Mouse (Mus musculus): ENCODE data around the gene Cntnap1. TPM values are rescaled to one million over a fixed set of nuclear protein-coding genes. Genes with fewer than 3 reads are reported as not detected.

The Cntnap1 gene
- polyA plus RNA-seq, 1 experiment, result 0.28 TPM

DNA sequence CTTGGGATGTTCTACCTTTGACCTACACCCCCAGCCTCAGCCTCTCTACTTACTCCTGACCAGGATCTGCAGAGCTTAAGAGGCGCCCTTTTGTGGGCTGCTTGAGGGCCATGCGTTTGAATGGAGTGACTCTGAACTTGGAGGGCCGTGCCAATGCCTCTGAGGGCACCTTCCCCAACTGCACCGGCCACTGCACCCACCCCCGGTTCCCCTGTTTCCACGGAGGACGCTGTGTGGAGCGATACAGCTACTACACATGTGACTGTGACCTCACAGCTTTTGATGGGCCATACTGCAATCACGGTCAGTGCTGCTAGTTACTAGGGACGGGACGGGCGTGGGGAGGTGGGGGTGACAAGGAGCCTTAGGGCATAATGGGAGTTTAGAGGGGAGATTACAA lies 14.7 kb downstream of the Cntnap1 start:
- no peak overlapping the region for H3ac ChIP-seq (ENCODE audit: control insufficient read depth, insufficient read length, low read depth)
- H3K4me3 ChIP-seq (ENCODE audit: insufficient read depth, poor library complexity, severe bottlenecking), result no peak overlapping the region
- H3K79me2 ChIP-seq (ENCODE audit: control insufficient read depth, insufficient read depth), result no peaks in the 10 kb centered on the region
- no peak for TF ChIP-seq FOSL1 (IDR thresholded peaks at IDR 0.05; ENCODE audit: insufficient read depth, low read length, poor library complexity, severe bottlenecking)
- no peaks in the 10 kb centered on the region for H3K27me3 ChIP-seq (ENCODE audit: control insufficient read depth, insufficient read depth, insufficient read length)
- no peaks in the 10 kb centered on the region for H3K36me3 ChIP-seq (ENCODE audit: control insufficient read depth, insufficient read depth)
- no peaks in the 10 kb centered on the region for H3K79me3 ChIP-seq (ENCODE audit: low read depth)

DNA sequence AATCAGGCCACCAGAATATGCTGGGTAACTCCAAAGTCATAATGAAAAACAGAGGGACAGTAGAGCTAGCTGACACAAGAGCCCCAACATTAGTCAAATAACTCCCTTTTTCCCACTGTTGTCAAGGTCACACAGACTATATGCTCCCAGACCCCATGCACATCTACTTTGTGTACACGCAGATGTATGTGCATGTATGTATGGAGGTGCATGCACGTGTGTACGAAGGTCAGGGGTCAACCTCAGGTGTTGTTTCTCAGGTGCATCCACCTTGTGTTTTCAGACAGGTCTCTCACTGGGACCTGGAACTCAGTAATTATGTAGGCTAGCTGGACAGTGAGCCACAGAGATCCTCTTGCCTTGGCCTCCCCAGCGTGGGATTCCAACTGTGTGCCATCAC lies 15.1 kb downstream of the Cntnap1 start:
- no peaks in the 10 kb centered on the region for H3K79me3 ChIP-seq (ENCODE audit: low read depth)
- no peaks in the 10 kb centered on the region for H3K79me2 ChIP-seq (ENCODE audit: control insufficient read depth, insufficient read depth)
- no peak overlapping the region for H3ac ChIP-seq (ENCODE audit: control insufficient read depth, insufficient read length, low read depth)
- no peaks in the 10 kb centered on the region for H3K27me3 ChIP-seq (ENCODE audit: control insufficient read depth, insufficient read depth, insufficient read length)
- H3K36me3 ChIP-seq (ENCODE audit: control insufficient read depth, insufficient read depth), result no peaks in the 10 kb centered on the region
- H3K4me3 ChIP-seq (ENCODE audit: insufficient read depth, poor library complexity, severe bottlenecking), result no peak overlapping the region
- TF ChIP-seq USF1 (IDR thresholded peaks at IDR 0.05; ENCODE audit: low read depth) (no peak), FOSL1 (IDR thresholded peaks at IDR 0.05; ENCODE audit: insufficient read depth, low read length, poor library complexity, severe bottlenecking) (no peak), MYOD1 (IDR thresholded peaks at IDR 0.05; ENCODE audit: control insufficient read depth, insufficient read length, low read depth) (no peak), MAX (IDR thresholded peaks at IDR 0.05) (no peak), CTCF (IDR thresholded peaks at IDR 0.05; ENCODE audit: control insufficient read depth, insufficient read depth, insufficient read length) (no peak), CEBPB (IDR thresholded peaks at IDR 0.05; ENCODE audit: low read depth) (no peak)

GRCm38 (mm10) chr11:101186526-101187247 lies 16.4 kb downstream of the Cntnap1 start:
- no peaks in the 10 kb centered on the region for H3K36me3 ChIP-seq (ENCODE audit: control insufficient read depth, insufficient read depth)
- H3K4me3 ChIP-seq (ENCODE audit: insufficient read depth, poor library complexity, severe bottlenecking), result no peak overlapping the region
- H3ac ChIP-seq (ENCODE audit: control insufficient read depth, insufficient read length, low read depth), result no peak overlapping the region
- no peaks in the 10 kb centered on the region for H3K79me3 ChIP-seq (ENCODE audit: low read depth)
- TF ChIP-seq MYOD1 (IDR thresholded peaks at IDR 0.05; ENCODE audit: control insufficient read depth, insufficient read length, low read depth), result no peak
- no peaks in the 10 kb centered on the region for H3K27me3 ChIP-seq (ENCODE audit: control insufficient read depth, insufficient read depth, insufficient read length)
- H3K79me2 ChIP-seq (ENCODE audit: control insufficient read depth, insufficient read depth), result no peaks in the 10 kb centered on the region

DNA sequence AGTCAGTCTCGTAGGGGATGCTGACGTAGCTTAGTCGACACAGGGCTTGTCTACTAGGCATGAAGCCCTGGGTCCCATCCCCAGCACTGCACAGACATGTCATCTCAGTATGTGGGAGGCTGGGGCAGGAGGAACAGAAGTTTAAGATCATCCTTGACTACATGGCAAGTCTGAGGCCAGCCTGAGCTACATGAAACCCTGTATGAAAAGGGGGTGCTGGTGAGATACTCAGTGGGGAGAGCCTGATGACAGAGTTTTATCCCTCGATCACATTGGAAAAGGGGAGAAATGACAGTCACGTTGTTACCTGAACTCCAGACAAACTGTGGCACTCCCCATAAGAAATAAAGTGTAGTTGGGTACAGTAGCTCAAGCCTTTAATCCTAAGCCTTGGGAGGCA lies 17.2 kb downstream of the Cntnap1 start:
- H3K79me2 ChIP-seq (ENCODE audit: control insufficient read depth, insufficient read depth), result no peaks in the 10 kb centered on the region
- H3K36me3 ChIP-seq (ENCODE audit: control insufficient read depth, insufficient read depth), result no peaks in the 10 kb centered on the region
- H3ac ChIP-seq (ENCODE audit: control insufficient read depth, insufficient read length, low read depth), result no peak overlapping the region
- no peaks in the 10 kb centered on the region for H3K79me3 ChIP-seq (ENCODE audit: low read depth)
- H3K27me3 ChIP-seq (ENCODE audit: control insufficient read depth, insufficient read depth, insufficient read length), result no peaks in the 10 kb centered on the region
- TF ChIP-seq MYOD1 (IDR thresholded peaks at IDR 0.05; ENCODE audit: control insufficient read depth, insufficient read length, low read depth) (no peak), FOSL1 (IDR thresholded peaks at IDR 0.05; ENCODE audit: insufficient read depth, low read length, poor library complexity, severe bottlenecking) (no peak), CEBPB (IDR thresholded peaks at IDR 0.05; ENCODE audit: low read depth) (no peak), CTCF (IDR thresholded peaks at IDR 0.05; ENCODE audit: control insufficient read depth, insufficient read depth, insufficient read length) (no peak), MYOG (IDR thresholded peaks at IDR 0.05; ENCODE audit: control insufficient read depth, extremely low read depth, insufficient read length) (no peak), MAX (IDR thresholded peaks at IDR 0.05) (no peak), USF1 (IDR thresholded peaks at IDR 0.05; ENCODE audit: low read depth) (no peak)
- H3K4me3 ChIP-seq (ENCODE audit: insufficient read depth, poor library complexity, severe bottlenecking), result no peak overlapping the region

DNA sequence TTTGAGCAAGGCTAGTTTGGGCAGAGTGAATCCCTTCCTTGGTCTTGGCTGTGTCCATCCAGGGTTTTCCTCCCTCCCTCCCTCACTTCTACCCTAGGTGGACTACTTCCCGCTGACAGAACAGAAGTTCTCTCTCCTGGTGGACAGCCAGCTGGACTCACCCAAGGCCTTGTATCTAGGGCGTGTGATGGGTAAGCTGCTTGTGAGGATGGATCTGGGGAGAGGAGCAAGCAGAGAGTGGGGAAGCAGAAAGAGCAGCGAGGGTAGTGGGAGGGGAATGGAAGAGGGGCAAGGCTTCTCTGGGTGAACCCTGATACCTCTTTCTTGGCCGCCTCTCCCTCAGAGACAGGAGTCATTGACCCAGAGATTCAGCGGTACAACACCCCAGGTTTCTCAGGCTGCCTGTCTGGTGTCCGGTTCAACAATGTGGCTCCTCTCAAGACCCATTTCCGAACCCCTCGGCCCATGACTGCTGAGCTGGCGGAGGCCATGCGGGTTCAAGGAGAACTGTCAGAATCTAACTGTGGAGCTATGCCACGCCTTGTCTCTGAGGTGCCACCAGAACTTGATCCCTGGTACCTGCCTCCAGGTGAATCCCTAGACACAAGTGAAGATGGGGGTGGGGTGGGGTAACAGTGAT lies 18.0 kb downstream of the Cntnap1 start:
- no peak for TF ChIP-seq MAX (IDR thresholded peaks at IDR 0.05)
- no peak for TF ChIP-seq USF1 (IDR thresholded peaks at IDR 0.05; ENCODE audit: low read depth)
- no peak for TF ChIP-seq MYOG (IDR thresholded peaks at IDR 0.05; ENCODE audit: control insufficient read depth, extremely low read depth, insufficient read length)
- no peak for TF ChIP-seq FOSL1 (IDR thresholded peaks at IDR 0.05; ENCODE audit: insufficient read depth, low read length, poor library complexity, severe bottlenecking)
- no peak for TF ChIP-seq MYOD1 (IDR thresholded peaks at IDR 0.05; ENCODE audit: control insufficient read depth, insufficient read length, low read depth)
- H3ac ChIP-seq (ENCODE audit: control insufficient read depth, insufficient read length, low read depth), result no peak overlapping the region

DNA sequence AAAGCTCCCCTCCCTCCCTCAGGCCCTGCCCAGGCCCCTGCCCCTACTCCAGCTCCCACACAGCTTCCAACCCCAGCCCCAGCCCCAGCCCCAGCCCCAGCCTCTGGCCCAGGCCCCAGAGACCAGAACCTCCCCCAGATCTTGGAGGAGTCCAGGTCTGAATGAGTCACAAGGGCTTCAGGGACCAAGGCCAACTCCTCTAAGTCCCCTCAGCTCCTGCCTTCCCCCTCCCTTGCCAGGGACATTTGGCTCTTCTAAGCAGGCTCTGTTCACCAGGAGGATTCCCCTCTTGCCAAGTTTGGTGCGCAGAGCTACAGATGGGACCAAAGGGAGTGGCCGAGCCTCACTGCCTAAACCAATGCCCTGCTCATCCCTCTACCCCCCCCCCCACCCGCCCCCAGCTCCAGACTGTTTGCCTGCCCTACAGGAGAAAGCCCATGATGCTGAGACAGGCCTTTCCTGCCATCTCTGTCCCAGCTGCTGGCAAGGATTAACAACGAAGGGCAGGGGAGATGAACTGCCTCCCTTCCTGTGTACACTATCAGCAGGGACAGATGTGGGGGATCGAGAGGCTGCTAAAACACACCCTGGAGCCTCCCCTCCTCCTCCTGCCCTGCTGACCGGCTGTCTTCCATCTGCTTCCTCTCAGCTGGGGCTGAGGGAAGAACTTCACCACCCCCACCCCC lies 19.3 kb downstream of the Cntnap1 start:
- no peak overlapping the region for H3K4me3 ChIP-seq (ENCODE audit: insufficient read depth, poor library complexity, severe bottlenecking)
- no peak for TF ChIP-seq CTCF (IDR thresholded peaks at IDR 0.05; ENCODE audit: control insufficient read depth, insufficient read depth, insufficient read length)
- TF ChIP-seq MYOD1 (IDR thresholded peaks at IDR 0.05; ENCODE audit: control insufficient read depth, insufficient read length, low read depth), result no peak
- TF ChIP-seq MYOG (IDR thresholded peaks at IDR 0.05; ENCODE audit: control insufficient read depth, extremely low read depth, insufficient read length), result no peak
- no peak for TF ChIP-seq MAX (IDR thresholded peaks at IDR 0.05)
- no peak for TF ChIP-seq CEBPB (IDR thresholded peaks at IDR 0.05; ENCODE audit: low read depth)
- no peak overlapping the region for H3ac ChIP-seq (ENCODE audit: control insufficient read depth, insufficient read length, low read depth)
- H3K79me2 ChIP-seq (ENCODE audit: control insufficient read depth, insufficient read depth), result no peaks in the 10 kb centered on the region
- H3K27me3 ChIP-seq (ENCODE audit: control insufficient read depth, insufficient read depth, insufficient read length), result no peaks in the 10 kb centered on the region
- H3K79me3 ChIP-seq (ENCODE audit: low read depth), result no peaks in the 10 kb centered on the region
- no peaks in the 10 kb centered on the region for H3K36me3 ChIP-seq (ENCODE audit: control insufficient read depth, insufficient read depth)

More for the DNA sequence above, 18.0 kb downstream of the Cntnap1 start:
- H3K27me3 ChIP-seq (ENCODE audit: control insufficient read depth, insufficient read depth, insufficient read length), result no peaks in the 10 kb centered on the region
- H3K79me3 ChIP-seq (ENCODE audit: low read depth), result no peaks in the 10 kb centered on the region
- no peak overlapping the region for H3K4me3 ChIP-seq (ENCODE audit: insufficient read depth, poor library complexity, severe bottlenecking)
- H3K36me3 ChIP-seq (ENCODE audit: control insufficient read depth, insufficient read depth), result no peaks in the 10 kb centered on the region
- no peaks in the 10 kb centered on the region for H3K79me2 ChIP-seq (ENCODE audit: control insufficient read depth, insufficient read depth)
